Mouse (Mus musculus): ENCODE data around the gene Grk5. TPM values are rescaled to one million over a fixed set of nuclear protein-coding genes. Genes with fewer than 3 reads are reported as not detected.
A peak's percentile ranks its signal among the peaks of the same experiment; 100 is the strongest.
"Not testable (repeated sequence)": the region's sequence is repeated elsewhere in the genome, so short reads cannot be mapped to it uniquely, and the experiment has no call there.

The Grk5 gene
- total RNA-seq, 2 experiments from 2014 or later, result 14.4 to 14.8 TPM

DNA sequence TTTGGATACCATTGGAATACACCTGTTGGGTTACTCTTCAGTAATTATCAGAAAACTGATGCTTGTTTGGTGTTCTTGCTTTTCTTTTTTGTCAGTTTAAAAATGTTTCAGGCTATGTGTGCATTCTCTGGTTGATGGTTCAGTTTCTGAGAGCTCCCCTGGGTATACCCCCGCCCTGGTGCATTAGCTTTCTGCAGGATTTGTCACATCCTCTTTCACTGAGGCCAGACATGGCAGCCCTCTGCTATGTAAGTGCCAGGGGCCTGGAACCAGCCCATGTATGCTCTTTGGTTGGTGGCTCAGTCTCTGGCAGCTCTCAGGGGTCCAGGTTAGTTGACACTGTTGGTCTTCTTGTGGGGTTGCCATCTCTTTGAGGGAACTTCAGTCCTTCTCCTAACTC, 14.4 kb downstream of the Grk5 start:
- intact Hi-C loops (cut with DNase I), result no loop called here
- DNase-seq (ENCODE audit: low spot score in 2 of 2), result no peak

DNA sequence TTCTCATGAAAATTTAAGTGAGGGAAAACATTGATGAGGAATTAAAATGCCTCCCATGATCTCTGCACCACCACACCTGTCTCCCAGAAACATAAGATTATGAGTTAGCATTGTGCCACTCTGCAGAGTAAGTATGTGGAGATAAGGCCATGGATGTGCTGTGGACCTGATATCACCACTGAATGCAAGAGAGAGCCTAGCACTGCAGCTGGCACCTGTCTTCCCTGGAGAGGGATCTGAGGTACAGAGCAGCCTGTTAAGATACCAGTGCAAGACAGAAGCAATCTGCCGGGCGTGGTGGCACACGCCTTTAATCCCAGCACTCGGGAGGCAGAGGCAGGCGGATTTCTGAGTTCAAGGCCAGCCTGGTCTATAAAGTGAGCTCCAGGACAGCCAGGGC, 15.9 kb downstream of the Grk5 start:
- intact Hi-C loops (cut with DNase I), result no loop called here
- DNase-seq (ENCODE audit: low spot score in 2 of 2), result no peak

DNA sequence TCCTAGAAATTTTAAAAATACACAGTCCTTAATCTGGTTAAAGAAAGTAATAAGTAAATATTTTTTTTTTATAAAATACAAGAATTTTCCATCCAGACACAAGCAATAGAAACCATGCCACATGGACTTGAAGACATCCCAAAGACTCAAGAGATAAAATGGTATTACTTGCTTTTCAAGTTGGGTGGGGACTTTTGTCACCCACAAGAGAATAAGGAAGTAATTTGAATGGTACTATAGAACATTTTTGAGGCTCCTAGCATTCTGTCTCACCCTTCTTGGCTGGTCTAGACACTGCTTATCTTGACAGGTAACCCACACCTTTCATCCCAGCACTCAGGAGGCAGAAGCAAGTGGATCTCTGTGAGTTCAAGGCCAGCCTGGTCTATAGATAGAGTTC, 20.8 kb downstream of the Grk5 start:
- no peak for DNase-seq (ENCODE audit: low spot score in 2 of 2)
- intact Hi-C loops (cut with DNase I), result no loop called here

DNA sequence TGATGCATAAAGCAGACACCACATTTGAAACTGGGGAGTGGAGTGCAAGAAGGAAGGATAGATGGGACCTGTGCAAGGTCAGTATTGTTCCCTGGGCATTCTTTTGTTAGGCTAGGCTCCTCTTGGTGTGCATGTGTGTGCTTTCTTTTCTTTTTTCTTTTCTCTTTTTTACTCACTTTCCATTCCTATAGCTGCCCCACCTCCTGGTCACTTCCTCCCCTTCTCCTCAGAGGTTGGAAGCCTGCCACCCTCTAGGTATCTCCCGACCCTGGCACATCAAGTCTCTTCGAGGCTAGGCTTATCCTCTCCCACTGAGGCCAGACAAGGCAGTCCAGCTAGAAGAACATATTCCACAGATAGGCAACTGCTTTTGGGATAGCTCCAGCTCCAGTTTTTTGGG, 22.1 kb downstream of the Grk5 start:
- DNase-seq (ENCODE audit: low spot score in 2 of 2), result no peak
- intact Hi-C loops (cut with DNase I), result no loop called here

DNA sequence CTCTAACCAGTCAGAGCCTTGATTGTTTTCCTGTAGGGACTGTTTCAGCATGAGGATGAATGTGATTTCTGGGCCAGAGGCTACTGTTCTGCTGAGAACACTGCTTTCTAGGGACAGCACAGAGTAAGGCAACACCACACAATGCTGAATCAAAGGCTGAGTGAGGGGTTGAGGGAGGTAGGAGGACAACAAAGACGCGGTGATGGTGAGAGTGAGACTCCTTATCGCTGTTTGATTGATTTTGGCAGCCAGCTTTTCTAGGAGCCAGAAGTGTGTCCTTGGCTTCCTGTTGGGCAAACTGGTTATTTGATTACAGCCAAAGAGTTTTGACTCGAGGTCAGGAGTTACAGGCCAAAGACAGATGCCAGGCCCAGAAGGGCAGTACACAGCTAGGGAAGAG, 25.7 kb downstream of the Grk5 start:
- no peak for DNase-seq (ENCODE audit: low spot score in 2 of 2)
- intact Hi-C loops (cut with DNase I), result no loop called here

DNA sequence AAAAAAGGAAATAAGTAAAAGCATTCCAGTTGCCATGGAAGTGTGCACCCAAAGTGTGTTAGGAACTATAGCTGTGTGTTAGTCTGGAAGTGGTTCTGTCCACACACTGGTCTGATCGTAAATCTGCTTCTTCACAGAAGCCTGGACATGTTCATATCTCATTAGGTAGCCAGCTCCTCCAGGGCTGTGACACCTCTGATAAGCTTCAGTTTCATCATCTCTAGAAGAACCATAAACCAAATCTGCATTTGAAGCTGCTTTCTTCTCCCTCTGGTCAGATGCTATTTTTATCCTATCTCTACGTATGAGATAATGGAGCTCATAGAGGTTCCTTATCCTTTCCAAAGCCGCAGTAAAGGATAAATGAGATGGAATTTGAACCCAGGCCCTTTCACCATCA, 26.3 kb downstream of the Grk5 start:
- DNase-seq (ENCODE audit: low spot score in 2 of 2), result no peak
- intact Hi-C loops (cut with DNase I), result no loop called here

DNA sequence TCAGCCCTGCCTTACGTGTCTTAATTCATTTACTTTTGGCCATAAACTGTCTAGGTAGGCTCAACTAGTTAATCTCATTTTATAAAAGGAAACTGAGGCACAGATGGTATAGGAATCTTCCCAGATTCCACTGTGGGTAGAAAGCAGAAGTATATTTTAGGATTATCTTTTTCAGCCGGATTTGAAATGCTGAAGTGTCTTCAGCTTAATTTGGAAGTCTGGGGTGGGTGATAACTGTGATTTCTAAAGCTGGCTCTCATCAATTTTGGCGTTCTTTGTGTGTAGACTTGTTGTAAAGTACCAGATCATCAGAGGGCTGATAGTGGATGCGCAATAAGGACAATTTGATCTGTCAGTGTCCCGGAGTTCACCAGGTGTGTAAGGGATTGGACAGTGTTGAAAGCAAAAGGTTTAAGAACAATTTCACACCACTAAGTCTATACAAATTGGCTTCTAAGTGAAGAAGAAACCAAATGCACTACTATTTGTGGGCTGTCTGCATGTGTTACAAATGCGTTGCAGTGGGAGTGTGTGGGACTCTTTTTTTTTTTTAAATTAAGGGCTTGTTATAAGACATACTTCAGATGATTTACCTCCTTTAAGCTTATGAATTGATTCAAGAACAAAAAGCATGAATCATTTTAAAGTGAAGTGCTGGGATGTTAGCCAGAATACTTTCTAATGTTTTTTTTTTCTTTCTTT, 27.5 kb downstream of the Grk5 start:
- DNase-seq (ENCODE audit: low spot score in 2 of 2), result peak; percentile 15 to 75
- intact Hi-C loops (cut with DNase I), result no loop called here

DNA sequence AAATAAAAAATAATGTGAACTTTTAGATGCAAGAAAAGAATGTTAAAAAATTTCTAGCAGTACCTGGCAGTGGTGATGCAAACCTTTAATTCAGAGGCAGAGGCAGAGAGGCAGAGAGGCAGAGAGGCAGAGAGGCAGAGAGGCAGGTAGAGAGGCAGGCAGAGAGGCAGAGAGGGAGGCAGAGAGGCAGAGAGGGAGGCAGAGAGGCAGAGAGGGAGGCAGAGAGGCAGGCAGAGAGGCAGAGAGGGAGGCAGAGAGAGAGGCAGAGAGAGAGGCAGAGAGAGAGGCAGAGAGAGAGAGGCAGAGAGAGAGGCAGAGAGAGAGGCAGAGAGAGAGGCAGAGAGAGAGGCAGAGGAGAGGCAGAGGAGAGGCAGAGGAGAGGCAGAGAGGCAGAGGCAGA, 35.0 kb downstream of the Grk5 start:
- DNase-seq (ENCODE audit: low spot score in 2 of 2); intact Hi-C loops (cut with DNase I): not testable (repeated sequence)

DNA sequence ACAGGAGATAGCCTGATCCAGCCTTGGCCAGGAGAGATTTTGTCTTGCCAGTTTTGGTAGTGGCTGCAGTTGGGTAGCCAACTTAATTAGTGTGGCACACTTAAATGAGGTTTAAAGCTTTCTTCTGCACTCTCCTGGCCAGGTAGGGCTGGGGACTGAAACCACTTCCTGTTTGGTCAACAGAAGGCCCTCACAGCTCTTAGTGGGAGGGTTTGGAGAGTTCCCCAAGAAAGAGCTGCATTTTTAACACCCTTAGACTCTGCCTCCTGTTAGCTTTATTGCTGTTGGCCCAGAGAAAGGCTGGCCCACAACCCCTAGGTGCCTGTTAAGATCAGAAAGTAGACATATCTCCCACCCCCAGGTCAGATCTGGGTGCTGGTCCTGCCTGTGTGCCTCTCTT, 45.5 kb downstream of the Grk5 start:
- intact Hi-C loops (cut with DNase I), result no loop called here
- no peak for DNase-seq (ENCODE audit: low spot score in 2 of 2)

DNA sequence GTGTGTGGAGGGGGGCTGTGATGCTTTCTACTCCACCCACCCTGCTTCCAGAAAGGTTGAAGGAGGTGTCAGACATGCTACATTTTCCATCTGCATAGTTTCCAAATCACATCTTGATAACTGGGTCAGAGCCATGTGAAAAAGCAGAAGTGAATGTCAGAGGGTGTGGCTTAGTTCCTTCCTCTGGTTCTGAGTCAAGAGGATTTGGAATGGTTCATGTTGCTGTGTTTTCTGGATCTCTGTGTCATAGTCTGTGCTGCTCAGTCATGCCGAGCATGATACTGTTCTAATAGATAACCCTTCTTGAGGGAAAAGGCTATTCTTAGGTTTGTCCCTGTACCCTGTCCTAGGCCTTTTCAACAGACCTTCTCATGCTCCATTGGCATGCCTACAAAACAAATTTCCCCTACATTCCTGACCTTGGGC, 50.4 kb downstream of the Grk5 start:
- peak; percentile 16 to 67 for DNase-seq (ENCODE audit: low spot score in 2 of 2)
- intact Hi-C loops (cut with DNase I), result no loop called here

DNA sequence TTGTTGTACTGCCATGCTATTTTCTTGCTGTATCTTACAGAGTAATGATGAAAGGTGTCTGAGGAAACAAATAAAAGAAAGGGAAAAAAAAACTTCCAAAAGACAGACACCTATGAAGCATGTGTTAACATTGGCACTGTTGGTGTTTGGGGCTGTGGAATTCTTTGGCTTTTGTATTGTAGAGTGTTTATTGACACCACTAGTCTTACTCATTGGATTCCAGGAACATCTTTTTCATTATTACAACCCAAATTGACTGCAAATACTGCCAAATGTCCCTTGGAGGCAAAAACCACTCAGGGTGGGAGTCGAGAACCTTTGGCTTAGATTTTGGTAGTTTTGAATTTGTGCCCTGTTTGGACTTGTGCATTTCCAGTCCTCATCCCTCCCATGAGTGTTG, 51.3 kb downstream of the Grk5 start:
- intact Hi-C loops (cut with DNase I), result no loop called here
- no peak for DNase-seq (ENCODE audit: low spot score in 2 of 2)

DNA sequence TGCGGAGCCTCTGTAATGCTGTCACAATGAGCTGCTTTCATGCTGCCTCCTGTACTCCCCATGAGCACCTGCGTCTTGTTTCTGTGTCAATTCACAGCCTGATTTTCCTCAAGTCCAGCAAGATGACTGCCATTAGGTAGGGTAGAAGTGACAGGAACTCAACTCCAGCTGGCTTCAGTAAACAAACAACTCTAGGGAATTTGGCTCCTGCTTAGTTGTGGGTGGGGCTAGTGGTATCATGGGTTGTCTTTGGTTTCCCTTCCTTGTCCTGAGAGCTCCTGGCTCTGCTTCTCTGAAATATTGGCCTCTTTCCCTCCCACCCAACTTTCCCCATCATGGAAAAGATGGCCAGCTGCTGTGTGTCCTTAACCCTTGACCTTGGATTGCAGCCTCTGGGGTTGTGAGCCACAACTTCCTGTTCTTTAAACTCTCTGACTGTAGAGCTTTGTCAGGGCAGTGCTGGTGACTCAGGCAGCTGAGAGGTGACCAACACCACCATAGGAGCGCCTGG, 56.3 kb downstream of the Grk5 start:
- intact Hi-C loops (cut with DNase I), result no loop called here

DNA sequence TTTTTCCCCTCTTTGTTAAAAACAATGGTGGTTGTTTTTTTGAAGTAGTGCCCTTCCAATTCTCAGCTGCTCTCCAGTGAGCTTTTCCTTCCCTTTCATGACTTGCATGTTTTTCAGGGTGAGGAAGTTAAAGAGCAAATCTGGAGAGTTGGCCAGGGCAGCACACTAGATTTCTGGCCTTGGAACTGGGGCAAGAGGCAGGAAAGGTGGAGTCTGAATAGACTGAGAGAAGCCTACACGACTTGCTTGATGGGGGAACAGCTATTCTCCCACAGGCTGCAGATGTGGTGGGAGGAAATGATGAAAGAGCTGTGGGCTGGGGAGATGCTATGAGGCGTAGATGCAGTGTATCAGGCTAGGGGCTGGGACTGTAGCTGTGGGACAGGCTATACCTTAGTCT, 57.1 kb downstream of the Grk5 start:
- intact Hi-C loops (cut with DNase I), result no loop called here

More for the DNA sequence above, 56.3 kb downstream of the Grk5 start:
- DNase-seq (ENCODE audit: low spot score in 2 of 2), result peak in 1 of 2 experiments; percentile 20

DNA sequence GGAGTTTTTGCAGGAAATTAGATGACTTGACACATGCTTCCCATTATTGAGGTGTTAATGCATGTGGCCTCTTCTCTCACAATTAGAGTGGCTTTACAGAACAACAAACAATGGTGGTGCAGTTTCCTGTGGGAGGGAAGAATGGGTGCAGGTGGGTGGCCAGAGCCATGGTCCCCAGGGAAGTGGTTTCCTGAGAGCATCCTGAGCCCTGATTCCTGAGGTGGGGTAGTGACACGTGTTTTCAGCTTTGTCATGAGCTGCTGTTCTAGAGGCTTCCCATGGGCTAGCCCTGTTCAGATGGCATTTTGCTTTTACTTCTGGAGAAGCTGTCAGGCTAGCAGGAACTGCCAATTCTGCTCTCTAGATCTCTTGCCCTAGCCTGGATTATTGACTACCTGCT, 59.4 kb downstream of the Grk5 start:
- no peak for DNase-seq (ENCODE audit: low spot score in 2 of 2)
- intact Hi-C loops (cut with DNase I), result no loop called here

More for the DNA sequence above, 57.1 kb downstream of the Grk5 start:
- no peak for DNase-seq (ENCODE audit: low spot score in 2 of 2)

DNA sequence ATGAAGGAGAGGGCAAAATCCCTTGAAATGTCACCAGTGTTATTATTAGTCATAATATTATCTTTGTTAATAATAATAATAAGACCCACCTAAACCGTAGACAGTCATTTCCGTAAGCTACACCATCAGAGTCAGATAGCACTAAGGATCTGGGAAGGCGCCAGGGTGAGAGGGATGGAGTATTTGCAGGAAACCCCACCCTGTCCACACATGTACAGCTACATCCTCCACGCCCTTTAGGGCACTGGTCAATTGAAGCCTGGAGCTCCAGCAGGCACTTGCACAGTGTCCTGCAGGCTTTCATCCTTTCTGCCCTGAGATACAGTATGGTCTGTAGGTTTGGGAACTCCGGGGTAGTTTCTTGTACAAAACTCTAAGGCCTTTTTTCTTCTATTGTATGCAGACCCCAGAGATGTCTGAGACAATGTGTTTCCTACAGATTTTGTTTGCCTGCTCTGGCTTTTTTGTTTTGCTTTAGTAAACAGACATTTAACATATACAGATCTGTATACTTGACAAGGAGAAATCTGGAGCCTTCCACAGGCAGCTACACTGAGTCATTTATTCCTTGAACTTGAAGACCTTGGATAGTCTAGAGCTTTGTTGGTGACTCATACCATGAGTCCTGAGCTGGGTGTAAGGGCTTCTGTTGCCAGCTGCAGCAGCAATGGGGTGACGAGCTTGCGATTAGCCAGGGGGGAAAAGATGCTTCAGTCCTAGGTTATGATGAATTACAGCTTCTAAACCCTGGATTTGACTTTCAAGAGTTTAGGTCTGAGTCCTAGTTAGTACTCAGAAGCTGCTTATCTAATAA, 60.7 kb downstream of the Grk5 start:
- intact Hi-C loops (cut with DNase I), result no loop called here
- no peak for DNase-seq (ENCODE audit: low spot score in 2 of 2)

DNA sequence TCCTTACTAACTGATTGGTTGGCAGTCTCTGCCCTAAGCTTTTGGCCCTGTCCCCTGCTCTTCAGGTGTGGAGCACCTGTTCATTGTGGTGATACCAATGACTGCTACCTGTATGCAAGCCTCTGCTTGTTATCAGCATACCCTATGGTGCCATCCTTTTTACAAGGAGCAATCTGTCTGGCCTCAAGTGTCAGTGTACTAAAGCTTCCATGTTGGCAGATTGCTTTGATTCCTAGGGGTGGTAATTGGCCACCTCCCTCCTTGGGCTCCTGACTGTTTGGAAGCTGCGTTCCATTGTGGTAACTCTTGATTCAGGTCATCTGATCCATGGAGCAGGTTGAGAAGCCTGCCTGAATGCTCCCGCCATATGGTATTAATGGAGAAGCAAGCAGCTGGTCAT, 65.6 kb downstream of the Grk5 start:
- DNase-seq (ENCODE audit: low spot score in 2 of 2), result no peak
- intact Hi-C loops (cut with DNase I), result no loop called here

DNA sequence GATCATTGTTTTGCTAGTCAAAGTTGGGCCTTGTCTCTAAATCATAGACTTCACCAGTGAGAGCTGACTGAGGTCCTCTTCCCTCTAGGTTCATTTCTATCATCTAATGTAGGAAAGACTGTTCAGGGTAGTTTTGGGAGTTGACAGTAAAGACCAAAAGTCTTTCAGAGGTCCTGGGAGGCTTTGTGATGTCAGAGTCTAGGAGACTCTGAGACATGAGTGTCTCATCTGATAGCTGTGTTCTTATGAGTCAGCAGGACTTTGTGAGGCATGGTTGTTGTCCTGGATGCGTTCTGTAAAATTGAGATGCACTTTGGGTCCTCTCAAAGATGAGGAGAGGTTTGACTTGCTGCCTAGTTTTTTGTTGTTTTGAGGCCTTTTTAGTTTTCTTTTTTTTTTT, 66.2 kb downstream of the Grk5 start:
- intact Hi-C loops (cut with DNase I), result no loop called here
- DNase-seq (ENCODE audit: low spot score in 2 of 2), result no peak

DNA sequence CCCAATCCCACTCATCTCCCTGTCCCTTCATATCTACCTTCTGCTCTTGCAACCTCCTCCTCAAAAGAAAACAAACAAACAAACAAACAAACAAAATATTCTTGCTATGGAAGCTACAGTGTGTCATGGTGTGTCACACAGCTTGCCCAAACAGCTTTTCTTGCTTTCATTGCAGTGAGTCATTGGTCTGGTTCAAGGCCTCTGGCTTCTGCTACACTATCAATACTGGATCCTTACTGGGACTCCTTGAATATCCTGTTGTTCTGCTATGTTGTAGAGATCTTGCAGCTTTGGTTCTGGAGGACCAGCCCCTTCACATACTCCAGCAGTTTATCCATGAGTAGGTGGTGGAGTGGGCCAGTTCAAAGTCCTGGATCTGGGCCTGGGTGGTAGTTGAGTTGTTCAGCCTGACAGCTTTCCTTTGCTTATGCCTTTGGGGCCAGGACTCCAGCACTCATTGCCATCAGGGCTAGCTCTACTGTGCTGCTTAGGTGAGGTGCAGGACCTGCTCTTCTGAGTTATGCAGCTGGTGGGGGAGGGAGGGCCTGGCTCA, 66.7 kb downstream of the Grk5 start:
- intact Hi-C loops (cut with DNase I), result no loop called here

DNA sequence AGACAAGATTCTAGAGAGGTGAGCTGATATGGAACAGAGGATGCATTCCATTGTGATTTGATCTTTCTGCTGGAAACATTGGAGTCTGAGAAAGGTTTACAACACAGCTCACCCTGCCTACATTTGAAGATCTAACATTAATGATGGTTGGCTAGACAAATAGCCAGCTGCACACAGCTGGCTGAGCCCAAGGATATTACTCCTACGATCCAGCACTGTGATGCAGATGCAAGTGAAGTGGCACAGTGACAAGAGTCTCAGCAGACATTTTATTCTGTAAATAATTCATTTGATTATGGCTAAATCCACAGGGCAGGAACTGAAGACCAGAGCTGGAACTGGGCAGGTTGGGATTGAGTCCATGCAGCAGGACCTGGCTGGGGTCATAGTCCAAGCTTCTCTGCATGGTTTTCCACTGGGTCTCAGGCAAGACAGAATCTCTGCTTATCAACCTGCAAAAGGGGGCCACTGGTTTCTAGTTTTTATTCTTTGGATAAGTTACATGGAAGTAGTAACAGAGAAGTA, 70.2 kb downstream of the Grk5 start:
- DNase-seq (ENCODE audit: low spot score in 2 of 2), result no peak
- intact Hi-C loops (cut with DNase I), result no loop called here

More for the DNA sequence above, 66.7 kb downstream of the Grk5 start:
- no peak for DNase-seq (ENCODE audit: low spot score in 2 of 2)

DNA sequence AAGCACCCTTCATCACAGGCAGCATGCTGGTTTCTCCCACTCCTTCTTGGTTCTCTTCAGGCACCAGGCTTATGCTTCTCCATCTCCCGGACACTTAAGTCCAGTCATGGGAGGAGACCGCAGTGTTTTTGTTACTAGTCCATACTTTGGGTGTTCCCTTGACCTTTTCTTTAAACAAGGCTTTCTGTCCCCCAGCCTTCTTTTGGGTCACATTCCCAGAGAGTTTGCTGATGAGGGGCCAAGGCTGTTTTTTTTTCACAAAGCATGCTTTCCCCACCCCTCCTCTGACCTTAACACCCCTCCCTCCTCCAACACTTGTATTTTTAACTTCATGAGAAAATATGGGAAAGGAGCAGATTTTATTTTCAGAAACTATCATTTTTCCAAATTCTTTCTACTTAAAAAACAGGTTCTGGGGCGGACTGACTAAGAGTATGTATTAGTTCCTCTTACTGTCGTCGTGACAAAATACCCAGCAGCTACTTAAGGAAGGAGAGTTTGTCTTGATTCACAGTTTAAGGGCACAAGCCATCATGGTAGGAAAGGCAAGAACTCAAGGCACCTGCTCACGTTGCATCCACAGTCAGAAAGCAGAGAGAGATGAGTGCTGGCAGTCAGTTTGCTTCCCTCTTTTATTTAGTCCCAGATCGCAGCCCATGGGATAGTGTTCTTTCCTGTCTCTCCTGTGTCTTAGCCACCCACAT, 73.0 kb downstream of the Grk5 start:
- DNase-seq (ENCODE audit: low spot score in 2 of 2), result peak in 1 of 2 experiments; percentile 26
- intact Hi-C loops (cut with DNase I), result no loop called here
